Mouse (Mus musculus) lung, postnatal 0 days (tissue): ENCODE results near the gene Tenm3. TPM values are rescaled to one million over a fixed set of nuclear protein-coding genes. Genes with fewer than 3 reads are reported as not detected.

ENCODE experiments used
- ATAC-seq: fragments of 200-750 bp; cut with Nextera tagmentation; 2 replicates; pipeline ENCODE4 v1.8.0; 2017; ENCODE audit warnings: moderate library complexity
- DNase-seq: peaks from one replicate; pipeline ENCODE4 v3.0.0-alpha.2; 2016; ENCODE audit warnings: low spot score
- H3K27ac ChIP-seq: fragments of 300-500 bp; sonication (generic); 2 replicates; pipeline ENCODE4 v1.5.1; 2014; ENCODE audit warnings: antibody characterized with exemption, mild to moderate bottlenecking, low read length, mixed read lengths
- H3K27me3 ChIP-seq: fragments of 300-500 bp; sonication (generic); replicated peaks from 2 replicates; pipeline ENCODE4 v1.6.1; 2014; ENCODE audit warnings: low read length, mixed read lengths; ENCODE audit not compliant: insufficient read depth
- H3K36me3 ChIP-seq: fragments of 300-500 bp; sonication (generic); 2 replicates; pipeline ENCODE4 v1.6.1; 2014; ENCODE audit warnings: low read length, mixed read lengths; ENCODE audit not compliant: insufficient read depth
- H3K4me1 ChIP-seq: fragments of 300-500 bp; sonication (generic); 2 replicates; pipeline ENCODE4 v1.6.1; 2014; ENCODE audit warnings: antibody characterized with exemption, low read depth, low read length, mixed read lengths; ENCODE audit not compliant: insufficient read depth
- H3K4me2 ChIP-seq: fragments of 300-500 bp; sonication (generic); replicated peaks from 2 replicates; pipeline ENCODE4 v1.6.1; 2014; ENCODE audit warnings: low read depth, mild to moderate bottlenecking, low read length, moderate library complexity, mixed read lengths
- H3K4me3 ChIP-seq: fragments of 300-500 bp; sonication (generic); 2 replicates; pipeline ENCODE4 v1.5.1; 2014; ENCODE audit warnings: low read depth, low read length
- H3K9ac ChIP-seq: fragments of 300-500 bp; sonication (generic); replicated peaks from 2 replicates; pipeline ENCODE4 v1.6.1; 2014; ENCODE audit warnings: low read depth, mild to moderate bottlenecking
- H3K9me3 ChIP-seq: fragments of 300-500 bp; sonication (generic); 2 replicates; pipeline ENCODE4 v1.6.1; 2016; ENCODE audit warnings: low read length, mixed read lengths
- CTCF ChIP-seq: IDR thresholded peaks from 2 replicates; pipeline ENCODE4 v1.5.1; 2016; ENCODE audit warnings: antibody characterized with exemption, mild to moderate bottlenecking
- EP300 ChIP-seq: IDR thresholded peaks from 2 replicates; pipeline ENCODE4 v1.6.1; 2016; ENCODE audit warnings: antibody characterized with exemption, mild to moderate bottlenecking, control low read depth
- WGBS: fragments of 180-500 bp; shearing (Covaris S2); extraction: QIAGEN DNeasy Blood & Tissue Kit; methylation state at CpG from one replicate; pipeline ENCODE4 v1.1.7; 2014; 5-methylcytosine and 5-hydroxymethylcytosine counted together
- polyA plus RNA-seq: library from polyadenylated mRNA; unstranded; fragments of >200 nt; fragmentation: Nextera tagmentation; extraction: Ambion mirVana; gene quantifications from 2 replicates; pipeline ENCODE4 v1.2.1, GENCODE M21; 2015

The Tenm3 gene
- polyA plus RNA-seq, 1 experiment from 2014 or later: 0.78 TPM

GRCm38 (mm10) chr8:48842516-48842990, 1.2 kb downstream of the Tenm3 start:
- DNase-seq: no peak
- H3K27ac ChIP-seq: no peak overlapping the region
- peaks cover 33% of the 10 kb centered on the region for H3K27me3 ChIP-seq
- WGBS: 1% methylated on average over 11 of the region's 11 CpGs
- H3K4me1 ChIP-seq: 0 out of 2 replicates have a peak, but pooled peaks cover 3% of the 10 kb centered on the region
- H3K9ac ChIP-seq: no peak overlapping the region
- H3K36me3 ChIP-seq: no peaks in the 10 kb centered on the region
- H3K4me2 ChIP-seq: peak overlapping the region; percentile 81
- peak overlapping the region; percentile 71 for H3K4me3 ChIP-seq
- no peak for ATAC-seq
- H3K9me3 ChIP-seq: no peaks in the 10 kb centered on the region
- TF ChIP-seq CTCF (no peak), EP300 (no peak)

GRCm38 (mm10) chr8:48842035-48842434, 1.7 kb downstream of the Tenm3 start:
- no peak overlapping the region for H3K9ac ChIP-seq
- H3K27ac ChIP-seq: no peak overlapping the region
- WGBS: 10% methylated on average over 4 of the region's 4 CpGs
- H3K4me3 ChIP-seq: peak overlapping the region; percentile 71; the same call in 1 of the 2 replicates
- H3K4me1 ChIP-seq: 0 out of 2 replicates have a peak, but pooled peaks cover 3% of the 10 kb centered on the region
- H3K9me3 ChIP-seq: no peaks in the 10 kb centered on the region
- no peak for DNase-seq
- no peaks in the 10 kb centered on the region for H3K36me3 ChIP-seq
- H3K27me3 ChIP-seq: peaks cover 33% of the 10 kb centered on the region
- no peak overlapping the region for H3K4me2 ChIP-seq
- no peak for ATAC-seq
- TF ChIP-seq CTCF (no peak), EP300 (no peak)

- no peak for TF ChIP-seq EP300
- no peak for TF ChIP-seq CTCF
- 77% methylated on average over 2 of the region's 2 CpGs for WGBS
Observed at GRCm38 (mm10) chr8:48835745-48836144, 8.0 kb downstream of the Tenm3 start.

DNA sequence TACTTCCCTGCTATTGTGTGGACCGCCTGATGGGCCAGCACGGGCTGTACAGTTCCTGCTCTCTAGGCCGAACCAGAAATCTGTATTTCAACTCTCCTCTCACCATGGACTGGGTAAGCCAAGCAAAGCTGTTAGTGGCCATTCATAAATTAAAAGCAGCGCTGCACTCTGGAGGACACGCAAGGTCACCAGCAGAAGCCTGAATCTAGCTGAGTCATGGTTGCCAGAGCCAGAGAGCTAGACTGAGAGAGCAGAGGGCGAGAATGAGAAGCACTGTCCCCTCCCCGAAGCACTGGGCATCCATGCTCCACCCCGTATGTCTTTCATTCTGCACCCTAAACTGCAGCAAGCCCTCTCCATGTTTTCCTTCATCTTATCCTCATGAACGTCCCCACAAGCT, 16.3 kb downstream of the Tenm3 start:
- Histone ChIP-seq H3K27me3 (no peaks in the 10 kb centered on the region), H3K4me3 (no peak overlapping the region), H3K27ac (no peak overlapping the region), H3K9me3 (no peaks in the 10 kb centered on the region), H3K4me1 (no peaks in the 10 kb centered on the region), H3K4me2 (no peak overlapping the region), H3K36me3 (no peaks in the 10 kb centered on the region), H3K9ac (no peak overlapping the region)
- WGBS: 53% methylated on average over 9 of the region's 9 CpGs
- TF ChIP-seq CTCF (no peak), EP300 (no peak)
- ATAC-seq: no peak
- no peak for DNase-seq

More at GRCm38 (mm10) chr8:48835745-48836144, 8.0 kb downstream of the Tenm3 start:
- Histone ChIP-seq H3K4me2 (no peak overlapping the region), H3K9me3 (no peaks in the 10 kb centered on the region), H3K27me3 (0 out of 2 replicates have a peak, but pooled peaks cover 3% of the 10 kb centered on the region), H3K4me1 (no peaks in the 10 kb centered on the region), H3K36me3 (no peaks in the 10 kb centered on the region), H3K27ac (no peak overlapping the region), H3K9ac (no peak overlapping the region), H3K4me3 (no peak overlapping the region)
- ATAC-seq (no peak), DNase-seq (no peak)

GRCm38 (mm10) chr8:48825666-48826065, 18.1 kb downstream of the Tenm3 start:
- H3K27ac ChIP-seq: no peak overlapping the region
- H3K36me3 ChIP-seq: no peaks in the 10 kb centered on the region
- H3K4me3 ChIP-seq: no peak overlapping the region
- 84% methylated on average over 7 of the region's 7 CpGs for WGBS
- no peak overlapping the region for H3K9ac ChIP-seq
- DNase-seq (no peak), ATAC-seq (no peak)
- no peaks in the 10 kb centered on the region for H3K4me1 ChIP-seq
- no peak overlapping the region for H3K4me2 ChIP-seq
- TF ChIP-seq CTCF (no peak), EP300 (no peak)
- no peaks in the 10 kb centered on the region for H3K27me3 ChIP-seq
- no peaks in the 10 kb centered on the region for H3K9me3 ChIP-seq

- H3K4me3 ChIP-seq: no peak overlapping the region
- ATAC-seq (no peak), DNase-seq (no peak)
- WGBS: 69% methylated on average over 4 of the region's 4 CpGs
- no peak overlapping the region for H3K4me2 ChIP-seq
- no peak overlapping the region for H3K9ac ChIP-seq
- no peaks in the 10 kb centered on the region for H3K9me3 ChIP-seq
- no peak for TF ChIP-seq CTCF
- no peak for TF ChIP-seq EP300
- no peaks in the 10 kb centered on the region for H3K4me1 ChIP-seq
- no peak overlapping the region for H3K27ac ChIP-seq
- no peaks in the 10 kb centered on the region for H3K36me3 ChIP-seq
- no peaks in the 10 kb centered on the region for H3K27me3 ChIP-seq
Observed at GRCm38 (mm10) chr8:48822291-48822690, 21.5 kb downstream of the Tenm3 start.

DNA sequence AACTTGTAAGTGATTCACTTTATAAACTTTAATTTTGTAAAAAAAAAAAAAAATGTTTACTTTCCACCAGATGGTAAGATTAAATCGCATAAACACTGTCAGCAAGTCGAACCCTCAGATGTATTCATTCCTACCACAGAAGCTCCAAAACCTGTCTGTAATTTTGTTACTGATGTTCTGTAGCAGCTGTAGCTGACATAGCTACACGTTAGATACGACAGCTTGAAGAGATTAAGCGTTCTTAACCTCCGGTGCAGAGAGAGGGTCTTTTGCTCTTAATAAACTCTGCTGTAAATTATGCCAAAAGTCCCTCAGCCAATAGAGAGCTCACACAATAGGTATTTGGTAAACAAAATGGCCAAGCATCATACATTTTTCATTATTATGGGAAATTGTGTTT, 23.8 kb downstream of the Tenm3 start:
- Histone ChIP-seq H3K36me3 (no peaks in the 10 kb centered on the region), H3K27ac (no peak overlapping the region), H3K4me2 (no peak overlapping the region), H3K27me3 (no peaks in the 10 kb centered on the region), H3K9me3 (no peaks in the 10 kb centered on the region), H3K9ac (no peak overlapping the region), H3K4me3 (no peak overlapping the region), H3K4me1 (no peaks in the 10 kb centered on the region)
- ATAC-seq (no peak), DNase-seq (peak; percentile 22)
- WGBS: 30% methylated on average over 6 of the region's 6 CpGs
- no peak for TF ChIP-seq EP300
- no peak for TF ChIP-seq CTCF
